Mouse (Mus musculus): ENCODE data around the gene Gm960.

DNA sequence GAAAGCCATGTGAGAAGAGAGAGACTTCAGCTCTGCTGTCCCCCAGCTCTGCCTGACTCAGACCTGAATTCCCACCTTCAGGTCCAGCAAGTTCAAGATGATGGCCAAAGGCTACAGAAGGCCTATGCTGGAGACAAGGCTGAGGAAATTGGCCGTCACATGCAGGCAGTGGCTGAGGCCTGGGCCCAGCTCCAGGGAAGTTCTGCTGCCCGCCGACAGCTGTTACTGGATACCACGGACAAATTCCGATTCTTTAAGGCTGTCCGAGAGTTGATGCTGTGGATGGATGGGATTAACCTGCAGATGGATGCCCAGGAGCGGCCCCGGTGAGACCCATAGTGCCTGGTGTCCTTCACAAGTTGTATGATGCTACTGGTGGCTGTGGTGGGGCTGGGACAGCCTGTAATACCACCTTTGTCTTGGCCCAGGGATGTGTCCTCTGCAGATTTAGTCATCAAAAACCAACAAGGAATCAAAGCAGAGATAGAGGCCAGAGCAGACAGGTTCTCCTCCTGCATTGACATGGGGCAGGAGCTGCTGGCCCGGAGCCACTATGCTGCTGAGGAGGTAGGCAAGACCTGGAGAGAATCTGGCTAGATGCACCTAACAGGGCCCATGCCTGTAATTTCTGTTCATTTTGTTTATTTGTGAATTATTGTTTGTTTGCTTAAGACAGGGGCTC lies 49.3 kb upstream of the Gm960 start:
- TF ChIP-seq POLR2A (IDR thresholded peaks at IDR 0.05; ENCODE audit: control insufficient read depth, low read depth, low read length) (no peak), CTCF (IDR thresholded peaks at IDR 0.05; ENCODE audit: control insufficient read depth, insufficient read depth, insufficient replicate concordance, low read depth, low read length) (no peak)
